ENCODE assay signal across 8 mouse cellular contexts in the genomic region with DNA sequence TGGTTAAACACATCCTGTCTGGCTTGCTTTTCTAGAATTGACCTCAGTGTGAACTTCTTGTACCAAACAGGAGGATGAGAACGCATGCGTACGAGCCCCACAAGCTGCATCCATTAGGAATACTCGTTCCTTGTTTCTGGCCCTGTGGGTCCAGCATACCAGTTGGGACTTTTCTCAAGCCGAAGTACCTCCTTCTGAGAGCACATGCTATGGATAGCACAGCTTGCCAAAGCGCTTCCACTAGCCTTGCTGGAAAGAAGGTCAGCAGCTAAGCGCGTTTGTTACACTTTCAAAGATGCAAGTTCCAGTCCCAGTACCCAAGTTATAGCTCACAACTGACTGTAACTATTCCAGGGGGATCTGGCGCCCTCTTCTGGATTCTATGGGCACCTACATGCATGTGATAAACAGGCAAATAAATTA.
DNase-seq lines count a peak whose midpoint lies in the region; ATAC-seq lines count a peak whose summit lies in the region.

No protein-coding gene starts in this region.

- no peaks in the 10 kb centered on the region for H3K27me3 ChIP-seq in heart, embryonic 12.5 days (replicated peaks)

- ATAC-seq in heart, embryonic 12.5 days (ENCODE audit: insufficient number of reproducible peaks, low FRiP score) = no peak

- peak; percentile 50 for DNase-seq in heart, adult 8-10 months (ENCODE audit: low spot score)
- peak; percentile 20 for DNase-seq in urinary bladder, postnatal 14 days (ENCODE audit: low spot score)
- no peak for DNase-seq in urinary bladder, postnatal 36 days (ENCODE audit: low spot score in 2 of 2)
- DNase-seq in kidney, postnatal 4 days = peak; percentile 64 to 77
- no peak for DNase-seq in adrenal gland, adult 2 months
- DNase-seq in adrenal gland, adult 8-10 months = no peak
- no peak for DNase-seq in right cerebral cortex, adult 2 months (ENCODE audit: low spot score in 2 of 2)

- 73% methylated on average over 9 of the region's 9 CpGs for WGBS in heart, embryonic 12.5 days

- H3K36me3 ChIP-seq in heart, embryonic 12.5 days = peaks cover 8% of the 10 kb centered on the region

- no peak overlapping the region for H3K4me3 ChIP-seq in heart, embryonic 12.5 days

- no peaks in the 10 kb centered on the region for H3K4me1 ChIP-seq in heart, embryonic 12.5 days (replicated peaks)

- H3K9ac ChIP-seq in heart, embryonic 12.5 days = no peak overlapping the region

- H3K9me3 ChIP-seq in heart, embryonic 12.5 days (replicated peaks) = no peaks in the 10 kb centered on the region

- no peak overlapping the region for H3K4me2 ChIP-seq in heart, embryonic 12.5 days

- no peak overlapping the region for H3K27ac ChIP-seq in heart, embryonic 12.5 days (ENCODE audit: poor library complexity, severe bottlenecking)

Comparison
In these comparisons a context has a peak if more than half of its experiments do, and no peak if none do; other contexts are left out.
1. DNase-seq: peak in heart, adult 8-10 months (single experiment), urinary bladder, postnatal 14 days (single experiment) and kidney, postnatal 4 days (2 of 2); none in urinary bladder, postnatal 36 days (0 of 2), adrenal gland, adult 2 months (single experiment), adrenal gland, adult 8-10 months (single experiment) and right cerebral cortex, adult 2 months (0 of 2).